Mouse (Mus musculus) spleen, adult 2 months (tissue): ENCODE measurements around the gene Lpp. TPM values are rescaled to one million over a fixed set of nuclear protein-coding genes. Genes with fewer than 3 reads are reported as not detected.

ENCODE experiments used
- DNase-seq, 2 experiments: peaks; one replicate each; pipeline versions ENCODE4 v3.0.0 to v3.0.0-alpha.2; 2012 to 2021; ENCODE audit warnings: low spot score in 2 of 2, low read depth in 1 of 2
- H3K27ac ChIP-seq: fragments of 200-500 bp; 2 replicates; pipeline ENCODE4 v1.5.1; 2012; ENCODE audit warnings: low read length, inconsistent platforms; ENCODE audit not compliant: insufficient read depth
- H3K27me3 ChIP-seq: fragments of 200-500 bp; 2 replicates; pipeline ENCODE4 v1.6.1; 2012; ENCODE audit warnings: mild to moderate bottlenecking, moderate library complexity, low read length, inconsistent platforms; ENCODE audit not compliant: control insufficient read depth, insufficient read depth
- H3K36me3 ChIP-seq: fragments of 200-500 bp; 2 replicates; pipeline ENCODE4 v1.6.1; 2012; ENCODE audit warnings: mild to moderate bottlenecking, low read length, inconsistent platforms; ENCODE audit not compliant: control insufficient read depth, insufficient read depth
- H3K4me1 ChIP-seq: fragments of 200-500 bp; 2 replicates; pipeline ENCODE4 v1.6.1; 2011; ENCODE audit warnings: inconsistent platforms; ENCODE audit not compliant: control insufficient read depth, insufficient read depth, insufficient read length
- H3K4me3 ChIP-seq: fragments of 200-500 bp; 2 replicates; pipeline ENCODE4 v1.5.1; 2011; ENCODE audit warnings: mild to moderate bottlenecking, inconsistent platforms; ENCODE audit not compliant: insufficient read depth, insufficient read length; ENCODE audit errors: extremely low read depth
- CTCF ChIP-seq: fragments of 200-500 bp; IDR thresholded peaks from 2 replicates; pipeline ENCODE4 v1.5.1; 2011; ENCODE audit warnings: mild to moderate bottlenecking, inconsistent platforms; ENCODE audit not compliant: insufficient read depth, insufficient read length, insufficient replicate concordance; ENCODE audit errors: extremely low read depth
- POLR2A ChIP-seq: fragments of 200-500 bp; IDR thresholded peaks from 2 replicates; pipeline ENCODE4 v1.6.1; 2011; ENCODE audit warnings: low read depth, low read length, inconsistent platforms
- WGBS: fragments of 180-500 bp; shearing (Covaris S2); methylation state at CpG from one replicate; pipeline ENCODE4 v1.1.7; 2018; 5-methylcytosine and 5-hydroxymethylcytosine counted together
- polyA plus RNA-seq: library from polyadenylated mRNA; depleted of rRNA; stranded (reverse); fragments of >200 nt; gene quantifications from 2 replicates; pipeline ENCODE4 v1.2.3, GENCODE M21; 2012

Lpp gene
- polyA plus RNA-seq, 1 experiment, result 8.2 TPM

DNA sequence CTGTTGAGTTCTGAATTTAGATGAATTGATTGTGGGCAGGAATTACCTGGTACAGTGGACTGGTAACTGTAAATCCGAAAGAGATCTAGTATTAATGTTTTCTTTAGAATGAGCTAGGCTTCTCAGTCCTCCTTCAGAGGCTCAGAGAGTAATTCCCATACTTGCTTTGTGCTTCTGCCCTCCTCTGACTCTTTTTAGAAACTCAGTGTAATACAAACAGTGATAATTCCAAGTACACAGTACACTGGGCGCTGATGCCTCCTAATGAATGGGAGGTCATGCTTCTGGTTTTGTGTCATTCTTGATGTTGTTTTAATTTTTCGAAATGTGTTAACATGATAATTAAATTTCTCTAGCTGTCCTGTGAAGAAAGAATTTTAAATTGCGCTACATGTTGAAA is 347.4 kb downstream of the Lpp start:
- H3K4me3 ChIP-seq, result no peak overlapping the region
- no peaks in the 10 kb centered on the region for H3K27me3 ChIP-seq
- H3K36me3 ChIP-seq, result peaks cover 2% of the 10 kb centered on the region; the same call in 1 of the 2 replicates
- H3K27ac ChIP-seq, result no peak overlapping the region
- TF ChIP-seq POLR2A (no peak), CTCF (no peak)
- WGBS, result 91% methylated on average over 4 of the region's 4 CpGs
- H3K4me1 ChIP-seq, result peaks cover 7% of the 10 kb centered on the region; the same call in 1 of the 2 replicates
- DNase-seq, result no peak

DNA sequence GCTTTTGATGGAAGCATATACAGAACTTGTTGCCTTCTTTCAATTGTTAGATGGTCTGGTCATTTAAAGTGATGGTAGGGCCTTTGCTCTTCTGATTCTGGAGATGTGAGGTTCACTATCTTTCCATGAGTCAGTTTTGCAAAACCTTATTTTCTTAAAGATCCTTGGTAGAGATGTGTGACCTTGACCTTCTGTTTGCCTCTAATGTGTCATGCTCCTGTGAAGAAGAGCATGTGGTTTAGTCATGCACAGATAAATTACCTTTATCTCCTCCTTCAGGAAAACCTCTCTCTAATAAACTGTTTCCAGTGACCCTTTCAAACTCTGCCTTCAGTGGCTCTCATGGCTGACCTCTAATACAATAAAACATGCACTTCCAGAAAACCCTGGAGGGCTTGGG is 356.5 kb downstream of the Lpp start:
- DNase-seq, result no peak
- TF ChIP-seq POLR2A (no peak), CTCF (no peak)
- Histone ChIP-seq H3K36me3 (no peaks in the 10 kb centered on the region), H3K27ac (no peak overlapping the region), H3K27me3 (no peaks in the 10 kb centered on the region), H3K4me3 (no peak overlapping the region), H3K4me1 (no peaks in the 10 kb centered on the region)

DNA sequence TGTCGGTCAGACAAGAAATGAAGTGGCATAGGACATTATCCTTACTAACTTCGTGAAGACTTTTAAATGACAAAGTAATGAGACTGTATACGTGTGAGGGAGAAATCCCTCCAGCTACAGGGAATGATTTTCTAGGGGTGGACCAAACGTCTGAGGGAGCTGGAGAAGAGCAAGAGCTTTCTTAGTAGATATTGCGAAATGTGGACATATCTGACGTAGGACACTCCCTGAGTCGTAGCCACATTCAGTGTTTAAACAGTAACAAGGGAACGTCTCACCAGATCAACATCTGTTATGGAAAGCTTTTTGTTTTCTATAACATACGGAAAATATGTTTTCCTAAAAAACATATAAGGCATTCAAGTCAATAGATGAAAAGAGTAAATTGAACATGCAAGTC is 362.8 kb downstream of the Lpp start:
- no peak overlapping the region for H3K27ac ChIP-seq
- DNase-seq, result no peak
- no peaks in the 10 kb centered on the region for H3K36me3 ChIP-seq
- H3K27me3 ChIP-seq, result no peaks in the 10 kb centered on the region
- H3K4me1 ChIP-seq, result no peaks in the 10 kb centered on the region
- no peak overlapping the region for H3K4me3 ChIP-seq
- TF ChIP-seq POLR2A (no peak), CTCF (no peak)
- WGBS, result 89% methylated on average over 9 of the region's 9 CpGs

DNA sequence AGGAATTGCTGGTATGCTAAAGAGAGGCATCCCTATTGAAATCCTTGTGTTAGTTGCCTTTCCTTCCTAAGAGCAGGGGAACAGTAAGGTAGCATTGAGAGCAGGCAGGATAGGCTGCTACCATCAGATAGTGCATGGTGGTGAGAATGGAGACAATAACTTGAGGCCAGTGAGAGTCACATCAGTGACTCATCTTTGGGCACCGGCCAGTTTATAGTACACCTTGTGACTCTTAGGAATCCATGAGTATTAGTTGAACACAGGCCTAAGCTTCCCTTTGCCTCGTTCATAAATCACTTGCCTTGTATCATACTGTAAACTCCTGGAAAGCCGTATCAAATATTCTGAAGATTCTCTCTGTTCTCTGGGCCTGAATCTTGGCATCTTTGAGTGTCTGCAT is 372.7 kb downstream of the Lpp start:
- no peak for DNase-seq
- H3K4me3 ChIP-seq, result no peak overlapping the region
- H3K4me1 ChIP-seq, result peaks cover 8% of the 10 kb centered on the region; the same call in 1 of the 2 replicates
- H3K36me3 ChIP-seq, result peaks cover 8% of the 10 kb centered on the region; the same call in 1 of the 2 replicates
- WGBS, result 88% methylated on average over 3 of the region's 3 CpGs
- no peak for TF ChIP-seq POLR2A
- TF ChIP-seq CTCF, result no peak
- no peak overlapping the region for H3K27ac ChIP-seq
- H3K27me3 ChIP-seq, result no peaks in the 10 kb centered on the region

DNA sequence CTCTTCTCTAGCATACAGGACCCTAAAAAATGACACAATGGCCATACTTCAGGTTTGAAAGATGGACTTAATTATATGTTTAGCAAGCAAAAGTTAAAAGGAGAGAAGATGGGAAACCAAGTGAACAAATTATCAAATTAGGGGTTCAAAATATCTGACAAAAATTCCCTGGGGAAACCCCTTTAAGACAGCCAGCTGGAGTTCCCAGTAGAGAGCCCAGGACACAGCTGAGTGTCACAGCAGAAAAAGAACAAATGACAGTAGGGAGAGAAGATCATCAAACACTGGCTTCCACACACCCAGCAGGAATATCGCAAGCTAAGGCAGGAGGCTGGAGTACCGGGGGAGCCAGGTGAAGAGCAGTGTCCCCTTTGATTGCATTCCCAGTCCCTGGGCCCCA is 373.3 kb downstream of the Lpp start:
- 94% methylated on average over 2 of the region's 2 CpGs for WGBS
- Histone ChIP-seq H3K27me3 (no peaks in the 10 kb centered on the region), H3K36me3 (peaks cover 8% of the 10 kb centered on the region; the same call in 1 of the 2 replicates)

GRCm38 (mm10) chr16:24777053-24777452 is 383.7 kb downstream of the Lpp start:
- Histone ChIP-seq H3K4me1 (no peaks in the 10 kb centered on the region), H3K36me3 (no peaks in the 10 kb centered on the region), H3K4me3 (no peak overlapping the region), H3K27me3 (no peaks in the 10 kb centered on the region), H3K27ac (no peak overlapping the region)
- DNase-seq, result no peak
- 81% methylated on average over 2 of the region's 2 CpGs for WGBS
- TF ChIP-seq POLR2A, result no peak
- TF ChIP-seq CTCF, result no peak

More for the DNA sequence above, 373.3 kb downstream of the Lpp start:
- no peak for TF ChIP-seq CTCF
- no peak for TF ChIP-seq POLR2A
- Histone ChIP-seq H3K4me1 (peaks cover 8% of the 10 kb centered on the region; the same call in 1 of the 2 replicates), H3K4me3 (no peak overlapping the region), H3K27ac (no peak overlapping the region)
- DNase-seq, result no peak

GRCm38 (mm10) chr16:24778432-24779274 is 385.3 kb downstream of the Lpp start:
- whole genome bisulfite sequencing, result 91% methylated on average over 8 of the region's 8 CpGs
- no peak for TF ChIP-seq CTCF
- no peak overlapping the region for H3K4me3 ChIP-seq
- no peak overlapping the region for H3K27ac ChIP-seq
- DNase-seq, result no peak
- H3K4me1 ChIP-seq, result no peaks in the 10 kb centered on the region
- H3K36me3 ChIP-seq, result no peaks in the 10 kb centered on the region
- no peaks in the 10 kb centered on the region for H3K27me3 ChIP-seq
